Mouse (Mus musculus) myocyte (in vitro differentiated cells): ENCODE data around the gene Ung. TPM values are rescaled to one million over a fixed set of nuclear protein-coding genes. Genes with fewer than 3 reads are reported as not detected.

Experiments
- H3K27me3 ChIP-seq: one replicate; pipeline ENCODE4 v1.6.1; 2011; ENCODE audit not compliant: control insufficient read depth, insufficient read depth, insufficient read length
- H3K36me3 ChIP-seq: one replicate; pipeline ENCODE4 v1.6.1; 2011; ENCODE audit not compliant: control insufficient read depth, insufficient read depth
- H3K4me2 ChIP-seq: one replicate; pipeline ENCODE4 v1.6.1; 2011; ENCODE audit warnings: low read depth, control low read depth
- H3K4me3 ChIP-seq: one replicate; pipeline ENCODE4 v1.5.1; 2011; ENCODE audit warnings: mild to moderate bottlenecking, control low read depth, moderate library complexity
- H3K79me2 ChIP-seq: one replicate; pipeline ENCODE4 v1.6.1; 2011; ENCODE audit not compliant: control insufficient read depth, insufficient read depth
- H3ac ChIP-seq: one replicate; pipeline ENCODE4 v1.6.1; 2011; ENCODE audit not compliant: control insufficient read depth, insufficient read length
- CEBPB ChIP-seq: IDR thresholded peaks from 2 replicates; pipeline ENCODE4 v1.6.1; 2011; ENCODE audit warnings: mild to moderate bottlenecking, moderate library complexity; ENCODE audit not compliant: poor library complexity, insufficient read depth, severe bottlenecking
- E2F4 ChIP-seq: IDR thresholded peaks from one replicate; pipeline ENCODE4 v1.6.1; 2011; ENCODE audit warnings: mild to moderate bottlenecking, control low read depth, moderate library complexity; ENCODE audit not compliant: insufficient read depth
- MAX ChIP-seq: IDR thresholded peaks from one replicate; pipeline ENCODE4 v1.6.1; 2011; ENCODE audit warnings: low read depth, mild to moderate bottlenecking, control low read depth
- MYOD1 ChIP-seq, 3 experiments: IDR thresholded peaks; one replicate each; pipeline ENCODE4 v1.6.1; 2011; ENCODE audit warnings: control low read depth in 2 of 3, low read depth in 2 of 3, mild to moderate bottlenecking in 2 of 3, moderate library complexity in 1 of 3; ENCODE audit not compliant: insufficient read length in 2 of 3, control insufficient read depth in 1 of 3
- MYOG ChIP-seq, 3 experiments: IDR thresholded peaks; one replicate each; pipeline ENCODE4 v1.6.1; 2011; ENCODE audit warnings: control low read depth in 2 of 3, low read depth in 2 of 3, mild to moderate bottlenecking in 2 of 3; ENCODE audit not compliant: insufficient read length in 2 of 3, control insufficient read depth in 1 of 3, insufficient read depth in 1 of 3
- POLR2A ChIP-seq: IDR thresholded peaks from one replicate; pipeline ENCODE4 v1.6.1; 2011; ENCODE audit warnings: low read depth, mild to moderate bottlenecking, control low read depth, moderate library complexity; ENCODE audit not compliant: insufficient read length
- POLR2AphosphoS2 ChIP-seq: IDR thresholded peaks from one replicate; pipeline ENCODE4 v1.6.1; 2011; ENCODE audit warnings: low read depth, control low read depth; ENCODE audit not compliant: insufficient read length
- REST ChIP-seq: IDR thresholded peaks from one replicate; pipeline ENCODE4 v1.6.1; 2011; ENCODE audit warnings: mild to moderate bottlenecking, control low read depth, moderate library complexity; ENCODE audit not compliant: insufficient read depth, insufficient read length
- SRF ChIP-seq: IDR thresholded peaks from one replicate; pipeline ENCODE4 v1.6.1; 2011; ENCODE audit warnings: low read depth; ENCODE audit not compliant: control insufficient read depth, insufficient read length
- TCF12 ChIP-seq: IDR thresholded peaks from one replicate; pipeline ENCODE4 v1.6.1; 2011; ENCODE audit warnings: mild to moderate bottlenecking, control low read depth; ENCODE audit not compliant: poor library complexity, insufficient read depth, severe bottlenecking
- TCF3 ChIP-seq: IDR thresholded peaks from one replicate; pipeline ENCODE4 v1.6.1; 2011; ENCODE audit warnings: low read depth, control low read depth; ENCODE audit not compliant: insufficient read length
- USF1 ChIP-seq: IDR thresholded peaks from one replicate; pipeline ENCODE4 v1.6.1; 2011; ENCODE audit warnings: low read depth, mild to moderate bottlenecking, control low read depth, moderate library complexity
- polyA plus RNA-seq: library from polyadenylated mRNA; unstranded; fragments of >200 nt; fragmentation: generic; extraction: Trizol; gene quantifications from one replicate; pipeline ENCODE4 v1.2.1, GENCODE M21; 2012; ENCODE audit warnings: missing spikeins

Gene Ung
- polyA plus RNA-seq, 1 experiment = 2.7 TPM

DNA sequence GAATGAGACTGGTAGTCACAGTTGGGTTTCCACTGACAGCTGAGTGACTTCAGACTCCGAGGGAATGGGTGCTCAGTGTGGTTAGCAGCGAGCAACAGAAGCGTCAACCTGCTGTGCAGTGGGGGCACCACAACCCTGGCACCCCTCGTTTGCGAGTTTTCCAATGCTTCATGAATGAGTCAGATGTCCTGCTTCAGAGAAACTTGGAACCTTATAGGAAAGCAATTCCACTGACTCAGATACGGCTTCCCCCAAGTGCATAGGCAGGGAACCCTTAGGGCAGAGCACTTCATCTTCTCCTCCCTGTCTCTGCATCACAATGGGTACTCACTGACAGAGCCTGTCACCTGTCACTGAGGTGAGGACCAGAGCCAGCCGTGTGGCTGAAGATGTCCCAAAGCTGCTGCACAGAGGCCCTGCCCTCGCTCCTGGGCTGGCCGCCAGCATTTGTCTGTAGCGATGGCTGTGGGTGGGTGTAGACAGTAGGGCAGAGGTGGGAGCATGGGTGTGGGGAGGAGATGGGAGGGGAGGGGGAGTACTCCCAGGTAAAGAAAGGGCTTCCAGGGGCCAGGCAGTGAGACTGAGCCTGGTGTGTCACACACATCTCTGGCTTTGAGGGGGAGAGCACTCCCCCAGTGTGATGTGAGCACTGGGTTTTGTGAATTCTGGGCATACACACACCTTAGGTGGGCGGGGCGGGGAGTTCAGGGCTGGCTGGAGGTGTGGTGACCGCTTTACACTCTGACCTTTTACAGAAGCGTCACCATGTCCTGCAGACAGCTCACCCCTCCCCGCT lies 7.5 kb downstream of the Ung start:
- no peak overlapping the region for H3K4me3 ChIP-seq
- H3K4me2 ChIP-seq = no peak overlapping the region
- H3K79me2 ChIP-seq = no peaks in the 10 kb centered on the region

GRCm38 (mm10) chr5:114138277-114139164 lies 8.3 kb downstream of the Ung start:
- Histone ChIP-seq H3K36me3 (no peaks in the 10 kb centered on the region), H3K4me3 (no peak overlapping the region), H3ac (no peak overlapping the region), H3K79me2 (no peaks in the 10 kb centered on the region), H3K4me2 (no peak overlapping the region), H3K27me3 (peaks cover 5% of the 10 kb centered on the region)
- TF ChIP-seq CEBPB (no peak), POLR2AphosphoS2 (no peak), MAX (no peak), REST (no peak), SRF (no peak), TCF3 (no peak), TCF12 (no peak), MYOD1 (IDR thresholded peaks at IDR 0.05; ENCODE audit: control insufficient read depth in 1 of 3, insufficient read length in 2 of 3, low read depth in 2 of 3) (no peak), E2F4 (no peak), USF1 (no peak), MYOG (IDR thresholded peaks at IDR 0.05; ENCODE audit: control insufficient read depth in 1 of 3, insufficient read depth in 1 of 3, insufficient read length in 2 of 3, low read depth in 2 of 3) (no peak), POLR2A (no peak)

More for the DNA sequence above, 7.5 kb downstream of the Ung start:
- H3K27me3 ChIP-seq = peaks cover 3% of the 10 kb centered on the region
- no peaks in the 10 kb centered on the region for H3K36me3 ChIP-seq
- no peak for TF ChIP-seq TCF3
- TF ChIP-seq USF1 = no peak
- no peak for TF ChIP-seq TCF12
- no peak for TF ChIP-seq CEBPB
- no peak for TF ChIP-seq E2F4
- TF ChIP-seq MAX = no peak
- no peak for TF ChIP-seq POLR2A
- TF ChIP-seq SRF = no peak
- TF ChIP-seq MYOD1 (IDR thresholded peaks at IDR 0.05; ENCODE audit: control insufficient read depth in 1 of 3, insufficient read length in 2 of 3, low read depth in 2 of 3) = no peak
- no peak for TF ChIP-seq REST
- no peak for TF ChIP-seq POLR2AphosphoS2
- H3ac ChIP-seq = no peak overlapping the region

- H3K27me3 ChIP-seq = peaks cover 5% of the 10 kb centered on the region
- TF ChIP-seq POLR2AphosphoS2 (no peak), MYOD1 (IDR thresholded peaks at IDR 0.05; ENCODE audit: control insufficient read depth in 1 of 3, insufficient read length in 2 of 3, low read depth in 2 of 3) (no peak), E2F4 (no peak), REST (no peak), TCF12 (no peak), MAX (no peak), SRF (no peak), MYOG (IDR thresholded peaks at IDR 0.05; ENCODE audit: control insufficient read depth in 1 of 3, insufficient read depth in 1 of 3, insufficient read length in 2 of 3, low read depth in 2 of 3) (no peak), TCF3 (no peak), USF1 (no peak)
- no peaks in the 10 kb centered on the region for H3K79me2 ChIP-seq
- no peak overlapping the region for H3K4me2 ChIP-seq
- no peaks in the 10 kb centered on the region for H3K36me3 ChIP-seq
- H3ac ChIP-seq = no peak overlapping the region
- H3K4me3 ChIP-seq = no peak overlapping the region
Observed at GRCm38 (mm10) chr5:114139175-114139574, 9.0 kb downstream of the Ung start.

DNA sequence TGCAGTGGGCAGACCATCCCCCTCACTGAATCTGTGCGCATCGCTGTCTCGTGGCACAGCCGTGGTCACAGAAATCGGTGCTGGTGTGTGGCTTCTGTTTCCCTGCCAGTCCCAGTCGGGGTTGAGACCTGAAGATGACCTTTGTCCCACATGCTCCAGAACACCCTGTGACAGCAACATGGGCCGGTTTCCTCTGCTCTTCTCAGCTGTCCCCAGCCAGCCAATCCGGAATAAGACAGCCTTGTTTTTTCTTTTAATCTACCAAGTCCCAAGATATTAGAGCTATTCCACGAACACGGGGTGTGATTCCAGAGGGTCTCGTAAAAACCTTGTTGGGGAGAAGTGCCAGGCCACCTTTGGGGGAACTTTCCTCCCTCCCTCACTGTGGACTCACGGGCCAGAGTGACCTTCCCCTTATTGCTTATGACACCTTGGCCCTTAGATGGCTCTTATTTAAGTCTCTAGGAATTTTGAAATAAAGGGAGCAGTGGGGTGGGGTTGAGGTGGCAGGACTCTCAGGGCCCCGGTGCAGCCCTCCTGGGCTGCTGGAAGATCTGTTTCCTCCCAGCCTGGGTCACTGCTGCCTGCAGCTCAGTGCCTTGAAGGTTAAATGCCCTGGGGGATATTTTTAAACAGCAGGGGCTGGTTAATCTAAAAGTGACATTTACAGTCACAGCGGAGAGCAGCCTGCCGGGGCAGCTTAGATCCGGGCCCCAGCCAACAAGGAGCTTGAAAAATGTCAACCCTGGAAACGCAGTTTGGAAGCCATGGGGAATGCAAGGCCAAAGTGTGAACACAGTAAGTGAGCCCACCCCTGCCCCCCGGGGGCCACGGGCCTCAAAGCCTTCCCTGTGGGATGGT lies 16.1 kb downstream of the Ung start, which contains the start of gene Acacb:
TSS of gene Acacb (plus strand) at position 508 of the 861 bp plus-strand sequence.
- Histone ChIP-seq H3K4me2 (no peak within 1 kb of the TSS), H3ac (no peak within 1 kb of the TSS), H3K27me3 (peaks cover 17% of the 10 kb centered on the region), H3K79me2 (no peaks in the 10 kb centered on the region), H3K36me3 (no peaks in the 10 kb centered on the region), H3K4me3 (no peak within 1 kb of the TSS)
- TF ChIP-seq MAX (no peak), USF1 (no peak), TCF12 (no peak), CEBPB (no peak), REST (no peak), E2F4 (no peak), SRF (no peak), POLR2A (no peak), POLR2AphosphoS2 (no peak), MYOG (IDR thresholded peaks at IDR 0.05; ENCODE audit: control insufficient read depth in 1 of 3, insufficient read depth in 1 of 3, insufficient read length in 2 of 3, low read depth in 2 of 3) (no peak), MYOD1 (IDR thresholded peaks at IDR 0.05; ENCODE audit: control insufficient read depth in 1 of 3, insufficient read length in 2 of 3, low read depth in 2 of 3) (no peak)
